Mouse (Mus musculus) kidney, adult 8-10 months (tissue): ENCODE results near the gene Stkld1.
"Not testable (repeated sequence)": the region's sequence is repeated elsewhere in the genome, so short reads cannot be mapped to it uniquely, and the experiment has no call there.

Source experiments
- DNase-seq, 2 experiments: peaks; one replicate each; pipeline ENCODE4 v3.0.0; 2022

The Stkld1 gene

GRCm38 (mm10) chr2:26933304-26934055 is at the start of gene Stkld1, which contains the start of gene Surf4:
TSS of gene Stkld1 (plus strand) at chr2:26934047.
TSS of gene Surf4 (minus strand) at chr2:26933928.
- DNase-seq = peak; percentile 96 to 98

GRCm38 (mm10) chr2:26885541-26885940 is 48.3 kb upstream of the Stkld1 start:
- DNase-seq = not testable (repeated sequence)

- not testable (repeated sequence) for DNase-seq
Observed at GRCm38 (mm10) chr2:26886170-26886569, 47.7 kb upstream of the Stkld1 start.

- DNase-seq = no peak
Observed at GRCm38 (mm10) chr2:26895898-26896297, 37.9 kb upstream of the Stkld1 start.

GRCm38 (mm10) chr2:26900731-26901130 is 33.1 kb upstream of the Stkld1 start:
- DNase-seq = no peak

GRCm38 (mm10) chr2:26901834-26902400 is 31.9 kb upstream of the Stkld1 start:
- DNase-seq = no peak

GRCm38 (mm10) chr2:26902467-26903220 is 31.2 kb upstream of the Stkld1 start, which contains the start of gene Surf6:
TSS of gene Surf6 (minus strand) at chr2:26902879.
- DNase-seq = peak; percentile 98

GRCm38 (mm10) chr2:26903311-26903710 is 30.5 kb upstream of the Stkld1 start:
- no peak for DNase-seq

- DNase-seq = no peak
Observed at GRCm38 (mm10) chr2:26905936-26906335, 27.9 kb upstream of the Stkld1 start.

- DNase-seq = no peak
Observed at GRCm38 (mm10) chr2:26906431-26906830, 27.4 kb upstream of the Stkld1 start.

- peak in 1 of 2 experiments; percentile 61 for DNase-seq
Observed at GRCm38 (mm10) chr2:26907109-26907508, 26.7 kb upstream of the Stkld1 start.

GRCm38 (mm10) chr2:26908710-26909386 is 25.0 kb upstream of the Stkld1 start:
- no peak for DNase-seq

- DNase-seq = no peak
Observed at GRCm38 (mm10) chr2:26909387-26909784, 24.5 kb upstream of the Stkld1 start.

- DNase-seq = peak; percentile 99 to 100
Observed at GRCm38 (mm10) chr2:26910124-26910993, 23.5 kb upstream of the Stkld1 start, which contains the start of the genes Med22 and Rpl7a. TSS of gene Med22 (minus strand) at chr2:26910677. TSS of gene Rpl7a (plus strand) at chr2:26910764.

GRCm38 (mm10) chr2:26910994-26911765 is 22.7 kb upstream of the Stkld1 start:
- no peak for DNase-seq

- DNase-seq = no peak
Observed at GRCm38 (mm10) chr2:26912253-26912770, 21.5 kb upstream of the Stkld1 start.

GRCm38 (mm10) chr2:26913416-26914147 is 20.3 kb upstream of the Stkld1 start:
- DNase-seq = no peak

- no peak for DNase-seq
Observed at GRCm38 (mm10) chr2:26914148-26914941, 19.5 kb upstream of the Stkld1 start.
